Comparison of ENCODE assay signal across 14 mouse cellular contexts in the genomic region with DNA sequence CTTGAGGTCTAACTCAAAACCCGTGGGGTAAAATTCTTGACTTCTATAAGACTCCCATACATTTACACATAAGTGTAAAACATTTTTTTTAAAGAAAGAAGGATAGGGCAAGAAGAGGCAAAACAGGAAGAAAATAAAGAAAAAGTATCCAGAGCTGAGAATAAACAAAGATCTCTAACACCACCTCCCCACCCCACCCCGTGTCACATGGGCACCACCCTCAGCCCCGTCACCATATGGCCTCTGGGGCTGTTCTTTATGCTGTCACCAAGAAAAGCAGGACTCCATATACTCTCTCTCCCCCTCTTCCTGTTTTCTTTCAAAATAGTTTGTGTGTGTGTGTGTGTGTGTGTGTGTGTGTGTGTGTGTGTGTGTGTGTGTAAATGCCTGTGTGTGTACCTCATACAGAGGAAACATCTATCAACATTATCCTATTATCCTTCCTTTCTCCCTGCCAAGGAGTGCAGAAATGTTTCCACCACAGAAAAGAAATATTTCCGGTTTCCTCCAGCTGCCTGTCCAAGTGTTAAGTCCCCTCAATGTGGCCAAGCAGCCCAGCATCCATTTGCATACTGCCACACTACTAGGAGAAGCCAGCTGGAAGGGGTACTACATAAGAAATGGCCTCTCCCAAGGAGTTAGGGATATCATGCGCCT. TPM values are rescaled to one million over a fixed set of nuclear protein-coding genes. Genes with fewer than 3 reads are reported as not detected.
DNase-seq lines count a peak whose midpoint lies in the region; ATAC-seq and TF ChIP-seq lines count a peak whose summit lies in the region.
"Had no signal": no experiment of that assay in that cellular context is flagged by ENCODE, and none has a peak within 500 bp of the region (broad histone marks: within the 10 kb centered on the region; RNA-seq: fewer than 3 reads in every experiment).

No protein-coding gene starts in this region.

- no peak for TF ChIP-seq CTCF in thymus, adult 2 months (IDR thresholded peaks at IDR 0.05; ENCODE audit: borderline replicate concordance, control insufficient read depth, extremely low read depth, insufficient read depth, low read length, poor library complexity)
- no peak for TF ChIP-seq CTCF in kidney, postnatal 0 days (IDR thresholded peaks at IDR 0.05; ENCODE audit: low read depth)

- H3K27me3 ChIP-seq in heart, embryonic 16.5 days (ENCODE audit: control insufficient read depth, insufficient read depth, low read length): no peaks in the 10 kb centered on the region
- H3K27me3 ChIP-seq in thymus, adult 2 months (ENCODE audit: control insufficient read depth, insufficient read depth, low read length): no peaks in the 10 kb centered on the region
- no peaks in the 10 kb centered on the region for H3K27me3 ChIP-seq in kidney, postnatal 0 days (ENCODE audit: insufficient read depth, low read length)

- intact Hi-C loops in heart, postnatal 14 days (cut with DNase I): no loop called here

- H3K36me3 ChIP-seq in heart, embryonic 16.5 days (ENCODE audit: control insufficient read depth, insufficient read depth): no peaks in the 10 kb centered on the region
- H3K36me3 ChIP-seq in thymus, adult 2 months (ENCODE audit: control insufficient read depth, insufficient read depth, low read length): no peaks in the 10 kb centered on the region
- H3K36me3 ChIP-seq in kidney, postnatal 0 days (ENCODE audit: insufficient read depth, low read length): no peaks in the 10 kb centered on the region
- H3K36me3 ChIP-seq: neural tube, embryonic 15.5 days had no signal

- 34% methylated on average over 5 of the region's 5 CpGs for WGBS in heart, embryonic 16.5 days
- 30% methylated on average over 5 of the region's 5 CpGs for WGBS in thymus, adult 2 months
- WGBS in kidney, postnatal 0 days: 31% methylated on average over 5 of the region's 5 CpGs

- H3K4me3 ChIP-seq in heart, embryonic 16.5 days (ENCODE audit: low read length): no peak overlapping the region
- no peak overlapping the region for H3K4me3 ChIP-seq in thymus, adult 2 months (ENCODE audit: control insufficient read depth, insufficient read depth, low read length)
- no peak overlapping the region for H3K4me3 ChIP-seq in kidney, postnatal 0 days (replicated peaks; ENCODE audit: low read depth, low read length)
- H3K4me3 ChIP-seq: erythroblast, embryonic 14.5 days; layer of hippocampus, adult 2 months; neural tube, embryonic 15.5 days had no signal

- no peak overlapping the region for H3K9ac ChIP-seq in heart, embryonic 16.5 days (ENCODE audit: low read length)
- H3K9ac ChIP-seq in kidney, postnatal 0 days (ENCODE audit: low read depth, low read length): no peak overlapping the region
- H3K9ac ChIP-seq: neural tube, embryonic 15.5 days had no signal

- H3K27ac ChIP-seq in heart, embryonic 16.5 days (ENCODE audit: low read length): peak overlapping the region; percentile 52
- peak overlapping the region; percentile 96 for H3K27ac ChIP-seq in thymus, adult 2 months (ENCODE audit: control insufficient read depth, insufficient read depth, low read length)
- H3K27ac ChIP-seq in kidney, postnatal 0 days: peak overlapping the region; percentile 47
- H3K27ac ChIP-seq: hindbrain, postnatal 0 days; layer of hippocampus, adult 2 months; neural tube, embryonic 15.5 days had no signal

- H3K4me1 ChIP-seq in heart, embryonic 16.5 days (ENCODE audit: control insufficient read depth, insufficient read depth, low read length): no peaks in the 10 kb centered on the region
- peaks cover 64% of the 10 kb centered on the region for H3K4me1 ChIP-seq in thymus, adult 2 months (replicated peaks; ENCODE audit: control insufficient read depth, insufficient read depth, low read length)
- H3K4me1 ChIP-seq in kidney, postnatal 0 days (replicated peaks; ENCODE audit: insufficient read depth, low read length): no peaks in the 10 kb centered on the region
- H3K4me1 ChIP-seq: neural tube, embryonic 15.5 days had no signal

- no peaks in the 10 kb centered on the region for H3K9me3 ChIP-seq in heart, embryonic 16.5 days (replicated peaks; ENCODE audit: control insufficient read depth, low read length)
- no peaks in the 10 kb centered on the region for H3K9me3 ChIP-seq in kidney, postnatal 0 days (replicated peaks; ENCODE audit: low read length)
- H3K9me3 ChIP-seq: neural tube, embryonic 15.5 days had no signal

- no peak for DNase-seq in heart, postnatal 14 days
- peak; percentile 63 for DNase-seq in thymus, adult 2 months
- DNase-seq in thymus, adult 18-20 months: no peak
- DNase-seq in kidney, postnatal 0 days (ENCODE audit: low spot score): peak; percentile 61
- no peak for DNase-seq in retina, postnatal 1 day
- no peak for DNase-seq in ovary, adult 18-20 months (ENCODE audit: low spot score)
- DNase-seq: cerebellum, adult 11 months; gastrocnemius, postnatal 25 days had no signal

- no peak overlapping the region for H3K4me2 ChIP-seq in heart, embryonic 16.5 days (ENCODE audit: low read depth, low read length)
- no peak overlapping the region for H3K4me2 ChIP-seq in kidney, postnatal 0 days (ENCODE audit: low read length)
- H3K4me2 ChIP-seq: neural tube, embryonic 15.5 days had no signal

- TF ChIP-seq POLR2A in thymus, adult 2 months (IDR thresholded peaks at IDR 0.05; ENCODE audit: control insufficient read depth, extremely low read depth, insufficient read depth, low read length, poor library complexity): no peak

- peak; percentile 54 for ATAC-seq in heart, embryonic 16.5 days (replicated peaks; ENCODE audit: extremely low read depth, insufficient read depth, low FRiP score)
- ATAC-seq in kidney, postnatal 0 days (replicated peaks; ENCODE audit: low FRiP score, low read depth): no peak
- ATAC-seq in cerebellum, adult (ENCODE audit: insufficient number of reproducible peaks, low FRiP score, low TSS enrichment): no peak
- ATAC-seq: hindbrain, postnatal 0 days had no signal

RNA-seq across cellular contexts. Expression of a gene that starts 13.5 kb away (rescaled TPM):
- polyA plus RNA-seq in heart, embryonic 16.5 days (2015; fragmentation: Nextera tagmentation; extraction: Ambion mirVana): 8.7 and 21.5 TPM in 2 replicates
- total RNA-seq in heart, postnatal 14 days (2021): 10 to 100 TPM; 27.1 to 57.0 TPM
- polyA plus RNA-seq in thymus, adult 2 months (2012; rRNA removed): 3,068 and 3,478 TPM in 2 replicates
- 9.9 and 13.6 TPM in 2 replicates for polyA plus RNA-seq in kidney, postnatal 0 days (2015; fragmentation: Nextera tagmentation; extraction: Ambion mirVana)
- polyA plus RNA-seq: erythroblast, embryonic 14.5 days had no signal

RNA-seq across cellular contexts. Expression of a gene that starts 37.1 kb away (rescaled TPM):
- polyA plus RNA-seq in heart, embryonic 16.5 days (2015; fragmentation: Nextera tagmentation; extraction: Ambion mirVana): 77.5 and 89.6 TPM in 2 replicates
- 100 to 1,000 TPM; 149 to 157 TPM for total RNA-seq in heart, postnatal 14 days (2021)
- polyA plus RNA-seq in thymus, adult 2 months (2012; rRNA removed): 4.5 and 6.8 TPM in 2 replicates
- polyA plus RNA-seq in kidney, postnatal 0 days (2015; fragmentation: Nextera tagmentation; extraction: Ambion mirVana): 62.9 and 72.1 TPM in 2 replicates
- polyA plus RNA-seq: erythroblast, embryonic 14.5 days had no signal

Comparison
In these comparisons a context has a peak if more than half of its experiments do, and no peak if none do; other contexts are left out.
1. DNase-seq: peak in thymus, adult 2 months (single experiment) and kidney, postnatal 0 days (single experiment); none in heart, postnatal 14 days (0 of 2), thymus, adult 18-20 months (0 of 2), retina, postnatal 1 day (single experiment) and ovary, adult 18-20 months (single experiment).
2. RNA of a gene that starts 13.5 kb away (polyA plus RNA-seq): 3,068 to 3,478 TPM in thymus, adult 2 months; 8.7 to 21.5 TPM in heart, embryonic 16.5 days and 9.9 to 13.6 TPM in kidney, postnatal 0 days; every median in the first group is over 100 times any median in the second.
3. Peak in every context shown above with its lines, with median percentiles within 50 percentile points of each other: H3K27ac ChIP-seq.